Mouse (Mus musculus) small intestine, adult 2 months (tissue): Measurements from ENCODE around the gene Rpe65.

Experiments used
- CTCF ChIP-seq: fragments of 200-500 bp; IDR thresholded peaks from 2 replicates; pipeline ENCODE4 v1.5.1; 2012; ENCODE audit warnings: low read depth, mild to moderate bottlenecking, control low read depth, inconsistent platforms, low read length, moderate library complexity, mixed read lengths; ENCODE audit not compliant: insufficient replicate concordance, insufficient read length; ENCODE audit errors: extremely low read depth
- POLR2A ChIP-seq: fragments of 200-500 bp; IDR thresholded peaks from 2 replicates; pipeline ENCODE4 v1.6.1; 2012; ENCODE audit warnings: low read depth, mild to moderate bottlenecking, control low read depth, inconsistent platforms, low read length, moderate library complexity

- TF ChIP-seq CTCF (no peak), POLR2A (no peak)
These were observed 22.1 kb downstream of the Rpe65 start for GRCm38 (mm10) chr3:159621026-159621425.
